Mouse (Mus musculus) c-Kit-positive CD71-positive TER-119-positive erythroid progenitor cells, embryonic 14.5 days (primary cell): ENCODE data around the gene Ppp1r9b.
A peak's percentile ranks its signal among the peaks of the same experiment; 100 is the strongest.

Experiments
- DNase-seq: peaks from one replicate; pipeline ENCODE4 v3.0.0-alpha.2; 2013; ENCODE audit warnings: low spot score

Ppp1r9b gene

GRCm38 (mm10) chr11:95023481-95023880 is 32.6 kb downstream of the Ppp1r9b start:
- DNase-seq: no peak

DNA sequence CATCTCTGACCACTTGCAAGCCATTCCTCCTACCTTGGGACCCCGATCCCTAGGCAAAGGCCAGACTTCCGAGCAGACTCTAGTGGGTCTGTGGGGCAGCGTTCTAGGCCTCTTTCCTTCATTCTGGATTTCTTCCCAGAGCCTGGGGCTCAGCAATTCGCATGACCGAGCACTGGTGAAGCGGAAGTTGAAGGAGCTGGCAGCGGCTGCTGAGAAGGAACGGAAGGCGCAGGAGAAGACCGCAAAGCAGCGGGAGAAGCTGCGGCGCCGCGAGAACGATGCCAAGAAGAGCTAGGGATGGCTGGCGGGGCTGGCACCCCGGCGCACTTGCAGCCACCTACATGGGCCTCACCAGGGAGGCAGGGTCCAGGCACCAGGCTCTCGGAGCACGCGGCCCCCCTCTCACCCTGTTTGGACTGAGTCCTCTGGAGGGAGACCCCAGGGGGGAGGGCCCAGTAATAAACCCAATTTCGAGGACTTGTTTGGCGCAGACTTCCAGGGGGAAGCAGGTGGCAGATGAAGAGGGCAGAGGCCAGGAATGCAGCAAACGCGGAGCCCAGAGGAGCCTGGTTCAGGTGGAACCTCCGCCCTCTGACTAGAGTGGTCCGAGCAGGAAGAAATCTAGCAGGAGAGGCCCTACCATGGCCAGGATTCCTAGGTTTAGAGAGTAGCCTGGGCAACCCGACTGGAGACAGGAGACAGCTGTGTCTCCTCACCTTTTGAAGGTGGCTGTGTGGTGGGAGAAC is 33.8 kb downstream of the Ppp1r9b start:
- DNase-seq: no peak

- no peak for DNase-seq
Observed at GRCm38 (mm10) chr11:95025227-95026012, 34.6 kb downstream of the Ppp1r9b start.

DNA sequence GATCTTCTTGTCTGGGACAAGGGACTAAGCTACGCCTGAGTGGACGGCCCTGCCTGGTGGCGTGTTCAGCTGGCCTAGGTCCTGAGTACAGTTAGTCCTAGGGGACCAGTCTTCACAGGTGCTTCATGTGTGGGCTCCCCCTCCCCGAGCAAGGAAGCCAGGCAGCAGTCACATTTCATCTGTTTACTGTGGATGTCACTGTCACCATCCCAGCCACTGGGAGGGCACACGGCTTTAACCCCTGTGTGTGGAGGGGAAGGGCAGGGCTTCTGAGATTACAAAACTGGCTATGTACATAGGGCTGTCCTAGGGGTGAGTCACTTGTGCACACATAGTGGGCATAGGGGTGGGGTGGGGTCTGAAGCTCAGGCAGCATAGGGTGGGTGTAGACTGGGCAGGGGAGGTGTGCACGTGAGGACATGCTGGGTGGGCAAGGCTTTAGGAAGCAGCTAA is 35.3 kb downstream of the Ppp1r9b start:
- DNase-seq: no peak

DNA sequence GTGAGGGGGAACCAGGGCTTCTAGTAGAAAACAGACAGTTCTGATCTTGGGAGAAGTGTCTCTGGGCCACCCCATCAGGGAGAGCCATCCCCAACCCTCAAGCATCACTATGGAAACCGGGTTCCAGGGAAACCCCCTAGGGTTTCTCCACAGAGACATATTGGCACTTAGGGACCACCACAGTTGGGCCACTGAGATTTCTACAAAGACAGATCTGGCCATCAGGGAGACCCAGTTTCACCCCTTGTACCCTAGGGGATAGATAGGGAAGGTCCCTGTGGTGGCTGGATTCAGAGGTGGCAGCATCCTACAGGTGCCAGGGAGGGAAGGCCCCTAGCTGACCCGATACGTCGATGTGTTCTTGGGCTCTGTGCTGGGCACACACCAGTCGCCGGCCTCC is 36.0 kb downstream of the Ppp1r9b start:
- DNase-seq: no peak

GRCm38 (mm10) chr11:95027850-95028470 is 37.1 kb downstream of the Ppp1r9b start:
- no peak for DNase-seq

DNA sequence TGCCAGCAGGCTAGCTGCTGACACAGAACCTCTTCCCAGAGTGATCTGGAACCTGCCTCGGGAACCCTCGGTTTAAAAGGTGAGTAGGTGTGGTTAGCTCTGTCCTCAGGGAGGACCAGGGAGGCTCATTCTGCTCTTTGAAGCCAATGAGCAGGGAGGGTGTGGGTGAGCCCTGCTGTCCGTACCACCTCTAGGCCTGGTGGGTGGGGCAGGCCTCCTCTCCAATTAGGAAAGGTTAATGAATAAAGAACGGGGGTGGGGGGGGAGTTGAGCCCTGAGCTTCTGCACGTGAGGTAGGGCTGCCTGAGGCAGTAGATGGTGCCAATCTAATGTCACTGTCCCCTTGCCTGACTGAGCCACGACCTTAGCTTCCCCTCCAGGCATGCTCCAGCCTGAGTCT is 42.1 kb downstream of the Ppp1r9b start:
- DNase-seq: no peak

DNA sequence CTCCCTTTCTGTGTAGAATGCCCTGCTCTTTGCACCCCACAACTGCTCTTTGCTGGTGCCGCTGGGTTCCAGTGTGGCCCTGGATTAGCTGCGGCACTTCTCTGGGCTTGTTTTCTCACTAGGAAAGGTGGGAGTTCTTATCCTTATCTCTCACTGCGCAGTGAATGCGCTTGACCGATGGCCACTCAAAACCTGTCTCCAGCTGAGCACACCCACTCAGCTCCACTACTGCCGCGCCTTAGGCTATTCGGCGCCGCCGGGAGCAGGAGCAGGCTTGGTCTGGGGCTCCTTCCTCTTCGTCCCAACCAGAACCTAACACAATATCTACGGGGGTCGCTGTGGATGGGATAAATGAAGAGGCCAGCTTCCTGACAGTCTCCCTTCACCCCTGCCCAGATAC is 42.8 kb downstream of the Ppp1r9b start:
- DNase-seq: no peak

DNA sequence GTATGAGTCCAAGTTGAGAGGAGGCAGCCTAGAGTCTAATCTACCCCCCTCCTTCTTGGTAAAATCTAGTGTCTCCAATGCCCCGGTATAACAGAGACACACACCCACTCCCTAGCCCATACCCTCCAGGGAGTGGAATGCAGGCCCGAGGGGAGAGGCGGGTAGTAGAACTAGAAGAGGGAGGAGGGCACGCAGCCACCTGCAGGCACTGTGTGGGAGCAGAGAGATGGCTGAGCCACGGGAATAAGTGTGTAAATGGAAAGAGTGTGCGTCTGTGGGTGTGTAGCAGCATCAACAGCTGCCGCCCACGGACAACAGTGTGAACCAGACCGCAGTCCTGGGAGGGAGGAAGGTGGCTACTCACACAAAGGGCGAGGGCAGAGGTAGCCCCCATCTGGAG is 44.1 kb downstream of the Ppp1r9b start:
- no peak for DNase-seq

GRCm38 (mm10) chr11:95036521-95036920 is 45.7 kb downstream of the Ppp1r9b start:
- no peak for DNase-seq

GRCm38 (mm10) chr11:95037306-95037705 is 46.5 kb downstream of the Ppp1r9b start:
- DNase-seq: no peak

GRCm38 (mm10) chr11:95038156-95038817 is 47.5 kb downstream of the Ppp1r9b start:
- no peak for DNase-seq

GRCm38 (mm10) chr11:95038818-95039655 is 48.2 kb downstream of the Ppp1r9b start:
- no peak for DNase-seq

GRCm38 (mm10) chr11:95039766-95040165 is 48.9 kb downstream of the Ppp1r9b start:
- no peak for DNase-seq

DNA sequence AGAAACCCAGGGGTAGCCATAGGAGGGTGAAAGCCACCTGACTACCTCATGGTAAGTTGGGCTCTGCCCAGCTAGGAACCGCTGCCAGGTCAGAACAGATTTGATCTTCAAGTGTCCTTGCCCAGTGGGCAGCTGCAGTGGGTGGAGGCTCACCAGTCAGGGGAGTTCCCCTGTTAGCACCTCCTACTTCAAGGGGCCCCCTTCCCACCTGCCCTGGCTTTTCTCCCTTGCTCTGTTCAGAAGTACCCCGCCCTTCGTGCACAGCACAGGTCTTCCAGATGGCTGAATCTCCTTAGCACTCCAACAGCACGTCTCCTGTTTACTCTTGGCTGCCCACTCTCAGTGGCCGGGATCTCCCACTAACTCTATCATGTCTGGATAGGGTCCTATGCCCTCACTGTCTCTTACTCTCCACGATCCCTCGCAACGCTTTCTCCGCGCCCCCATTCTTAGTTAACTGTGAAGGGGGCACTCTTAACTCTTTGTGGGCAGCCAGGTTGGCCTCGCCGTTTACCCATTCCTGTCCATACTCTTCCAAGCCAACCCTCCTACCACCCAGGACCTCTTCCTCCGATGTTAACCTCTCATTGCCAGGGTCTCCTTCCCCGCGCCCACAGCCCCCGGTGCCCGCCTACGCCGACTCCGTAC is 49.8 kb downstream of the Ppp1r9b start:
- no peak for DNase-seq

DNA sequence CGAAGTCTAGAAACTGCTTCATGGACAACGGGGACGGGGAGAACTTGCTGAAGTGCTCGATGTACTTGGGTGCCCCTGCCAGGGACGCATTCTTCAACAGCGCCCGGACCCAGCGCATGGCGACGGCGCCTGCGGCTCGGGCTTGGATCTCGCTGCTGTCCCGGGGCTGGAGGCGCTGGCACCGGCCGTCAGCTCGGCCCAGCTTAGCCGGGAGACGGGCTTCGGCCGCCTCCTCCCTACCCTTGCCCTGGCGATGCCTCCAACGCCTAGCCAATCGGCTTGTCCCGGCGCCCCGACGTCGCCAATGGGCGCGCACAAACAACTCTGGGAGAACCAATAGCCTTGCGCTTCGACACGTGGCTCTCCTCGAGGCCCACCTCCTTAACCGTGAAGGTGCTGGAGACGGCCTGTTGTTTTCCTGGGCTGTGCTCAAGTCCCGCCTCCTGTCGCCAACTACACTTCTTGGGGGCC is 50.3 kb downstream of the Ppp1r9b start, which contains the start of gene Pdk2:
Pdk2 (minus strand) TSS at position 216 of the 471 bp plus-strand sequence.
- DNase-seq: peak; percentile 93

- DNase-seq: peak; percentile 85
Observed at GRCm38 (mm10) chr11:95042096-95042495, 51.3 kb downstream of the Ppp1r9b start.

GRCm38 (mm10) chr11:95043060-95043459 is 52.2 kb downstream of the Ppp1r9b start:
- DNase-seq: no peak

DNA sequence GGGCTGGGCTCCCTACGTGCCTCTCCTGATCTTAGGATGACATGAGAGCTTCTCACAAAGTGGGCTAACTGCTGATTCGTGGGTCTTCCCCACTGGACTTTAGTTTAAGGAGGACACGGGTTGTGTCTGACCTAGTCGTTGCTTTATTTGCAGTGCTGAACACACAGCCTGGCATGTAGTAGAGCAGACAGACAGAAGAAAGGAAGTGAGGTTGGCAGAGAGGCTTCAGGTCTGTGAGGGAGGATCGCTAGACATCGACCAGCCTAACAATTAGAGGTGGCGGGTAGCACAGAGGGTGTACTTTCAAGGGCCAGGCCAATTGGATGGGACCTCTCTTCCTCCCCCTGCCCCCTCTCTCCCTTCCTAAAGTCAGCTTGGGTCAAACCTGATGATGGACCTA is 52.8 kb downstream of the Ppp1r9b start:
- DNase-seq: no peak

DNA sequence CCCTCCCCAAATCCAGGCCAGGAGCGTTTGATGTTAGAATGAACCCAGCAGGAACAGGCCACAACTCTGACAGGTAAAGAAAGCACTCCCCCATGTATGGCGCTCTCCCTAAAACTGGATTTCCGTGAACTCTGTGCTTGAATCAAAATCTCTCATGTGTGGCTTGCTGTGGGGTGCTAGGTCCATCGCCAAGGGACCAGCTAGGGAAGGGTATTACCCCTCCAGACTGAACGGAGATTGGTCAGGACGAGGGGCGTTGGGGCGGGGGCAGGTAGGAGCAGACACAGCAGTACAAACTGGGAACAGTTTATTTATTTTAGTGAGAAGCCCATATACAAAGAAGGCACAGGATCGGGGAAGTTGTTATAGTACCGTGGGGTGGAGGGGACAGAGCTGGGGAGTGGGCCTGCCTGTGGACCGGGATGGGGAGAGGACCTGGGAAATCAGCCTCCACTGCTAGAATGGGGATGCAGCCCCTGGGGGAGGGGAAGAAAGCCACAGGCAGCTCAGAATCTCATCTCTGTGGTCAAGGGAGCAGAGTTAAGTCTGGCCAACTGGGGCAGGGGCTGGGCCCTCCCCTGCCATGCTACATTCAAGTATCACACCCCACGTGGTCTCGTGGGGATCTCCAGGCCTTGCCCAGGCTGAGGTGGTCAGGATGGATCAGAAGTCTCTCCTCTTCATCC is 53.5 kb downstream of the Ppp1r9b start:
- no peak for DNase-seq
